Mouse (Mus musculus): ENCODE measurements at regions not wholly inside any gene's neighbourhood (a gene's known extent, or its start where the extent isn't known, plus 50 kb on each side); places are given as distances from the start of the nearest gene placed in this dataset.

- ATAC-seq (replicated peaks; ENCODE audit: low FRiP score, low TSS enrichment, poor library complexity, severe bottlenecking) = no peak
These were observed 133.9 kb upstream of the Cited2 start for GRCm38 (mm10) chr10:17589136-17589535.

- peak; percentile 97 for ATAC-seq (replicated peaks; ENCODE audit: low FRiP score, low TSS enrichment, poor library complexity, severe bottlenecking)
These were observed 132.8 kb upstream of the Cited2 start for GRCm38 (mm10) chr10:17590195-17590594.

- no peak for ATAC-seq (replicated peaks; ENCODE audit: low FRiP score, low TSS enrichment, poor library complexity, severe bottlenecking)
These were observed 130.6 kb upstream of the Cited2 start for GRCm38 (mm10) chr10:17592387-17592786.

GRCm38 (mm10) chr10:17596126-17596525, 126.9 kb upstream of the Cited2 start:
- peak; percentile 78 for ATAC-seq (replicated peaks; ENCODE audit: low FRiP score, low TSS enrichment, poor library complexity, severe bottlenecking)

DNA sequence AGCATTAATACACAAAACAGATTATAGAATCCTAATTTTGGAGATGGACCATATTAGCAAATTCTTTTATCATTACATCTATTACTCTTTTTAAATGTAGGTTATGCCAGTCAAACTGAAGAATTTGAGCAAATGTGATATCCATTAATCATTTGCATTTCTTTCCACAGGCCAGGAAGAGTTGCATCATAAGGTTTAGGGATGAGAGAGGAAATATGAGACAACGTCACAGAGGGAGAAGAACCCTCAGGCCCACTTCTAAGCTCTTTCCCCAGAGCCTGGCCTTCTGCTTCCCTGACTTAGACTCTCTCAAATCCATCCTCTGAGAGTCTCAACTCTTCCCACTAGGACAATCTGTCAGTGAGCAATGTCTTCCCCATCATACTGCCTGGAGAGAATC, 126.3 kb upstream of the Cited2 start:
- ATAC-seq (replicated peaks; ENCODE audit: low FRiP score, low TSS enrichment, poor library complexity, severe bottlenecking) = no peak

DNA sequence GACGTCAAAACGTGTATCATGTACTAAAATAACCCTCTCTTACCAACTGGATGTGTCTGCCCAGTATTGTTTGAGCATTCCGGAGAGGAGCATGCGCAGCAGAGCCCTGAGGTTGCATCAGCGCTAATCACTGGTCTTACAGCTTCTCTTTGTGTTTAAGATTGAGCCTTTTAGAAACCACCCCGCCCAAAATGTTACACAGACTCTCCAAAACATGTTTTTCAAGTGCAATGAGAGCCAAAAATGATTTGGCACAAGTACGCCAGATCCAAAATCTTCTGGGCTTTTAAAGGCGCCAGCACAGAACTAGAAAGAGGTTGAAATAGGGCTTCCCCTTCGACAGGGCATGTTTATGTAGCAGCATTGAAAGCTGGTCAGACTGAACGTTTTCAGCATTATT, 123.8 kb upstream of the Cited2 start:
- no peak for ATAC-seq (replicated peaks; ENCODE audit: low FRiP score, low TSS enrichment, poor library complexity, severe bottlenecking)

GRCm38 (mm10) chr10:17599831-17600761, 122.9 kb upstream of the Cited2 start:
- ATAC-seq (replicated peaks; ENCODE audit: low FRiP score, low TSS enrichment, poor library complexity, severe bottlenecking) = peak; percentile 82

DNA sequence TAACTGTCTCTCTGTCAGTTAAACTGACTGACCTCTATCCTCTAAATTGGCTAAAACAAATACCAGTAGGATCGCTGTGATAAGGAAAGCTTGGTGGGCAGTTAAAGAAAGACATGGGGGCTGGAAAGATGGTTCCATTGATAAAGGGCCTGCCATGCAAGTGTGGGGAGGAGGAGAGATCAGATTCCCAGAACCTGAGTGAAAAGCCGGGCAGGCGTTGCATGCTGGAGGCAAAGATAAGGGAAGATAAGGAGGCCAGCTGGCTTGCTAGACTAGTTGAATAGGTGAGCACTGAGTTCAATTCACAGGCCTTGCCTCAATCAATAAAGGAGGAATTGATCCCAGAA, 122.3 kb upstream of the Cited2 start:
- ATAC-seq (replicated peaks; ENCODE audit: low FRiP score, low TSS enrichment, poor library complexity, severe bottlenecking) = peak; percentile 28

DNA sequence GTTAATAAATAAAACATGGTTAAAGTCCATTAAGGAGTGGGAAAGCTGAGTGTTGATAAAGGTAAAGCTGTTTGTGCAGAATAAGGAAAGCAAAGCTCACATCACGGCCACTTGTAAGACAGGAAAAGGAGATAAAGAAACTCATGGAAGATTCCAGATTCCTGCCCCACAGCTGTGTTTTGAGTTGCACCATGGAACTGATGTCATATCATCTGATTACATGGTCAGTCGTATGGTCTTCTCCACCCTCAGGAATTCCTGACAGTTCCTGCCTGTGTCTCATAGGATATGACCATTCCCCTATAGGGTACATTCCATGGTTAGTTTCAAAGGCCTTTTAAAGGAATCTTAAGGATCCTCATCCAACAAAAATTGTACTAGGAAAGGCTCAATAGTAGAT, 120.6 kb upstream of the Cited2 start:
- no peak for ATAC-seq (replicated peaks; ENCODE audit: low FRiP score, low TSS enrichment, poor library complexity, severe bottlenecking)

DNA sequence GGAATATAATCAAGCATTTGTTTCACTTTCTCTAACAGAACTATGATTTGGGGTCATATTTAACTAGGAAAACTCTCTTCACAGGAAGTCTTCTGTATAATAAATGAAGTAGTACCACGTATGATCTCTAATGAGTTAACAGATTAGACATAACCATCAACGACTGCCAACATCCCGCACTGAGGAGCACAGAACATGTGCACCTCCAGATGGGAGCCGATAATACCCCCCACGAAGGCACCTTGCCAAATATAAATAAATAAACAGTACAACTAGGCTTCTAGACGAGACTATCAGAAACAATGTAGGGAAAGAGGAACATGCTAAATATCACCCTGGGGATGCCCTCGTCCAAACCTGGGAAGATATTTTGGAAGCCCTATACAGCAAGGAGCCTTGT, 114.8 kb upstream of the Cited2 start:
- ATAC-seq (replicated peaks; ENCODE audit: low FRiP score, low TSS enrichment, poor library complexity, severe bottlenecking) = peak; percentile 78

DNA sequence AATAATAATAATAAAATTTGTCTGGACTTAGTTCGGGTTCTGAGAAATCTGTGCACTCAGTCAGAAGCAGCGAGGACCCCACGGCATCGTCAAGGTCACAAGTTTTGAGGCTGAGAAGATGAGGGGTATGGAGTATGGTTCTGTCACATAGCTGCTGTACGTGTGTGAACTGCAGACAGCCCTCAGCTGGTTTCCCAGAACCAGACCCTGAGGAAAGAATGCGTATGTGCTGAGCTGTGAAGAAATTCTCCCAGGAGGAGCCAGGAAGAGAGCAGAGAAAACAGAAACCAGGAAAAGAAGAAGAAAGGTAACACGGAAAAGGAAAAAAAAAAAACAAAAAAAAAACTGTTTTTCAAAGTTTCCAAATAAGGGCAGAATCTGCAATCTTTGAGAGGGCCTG, 112.4 kb upstream of the Cited2 start:
- ATAC-seq (replicated peaks; ENCODE audit: low FRiP score, low TSS enrichment, poor library complexity, severe bottlenecking) = no peak

- no peak for ATAC-seq (replicated peaks; ENCODE audit: low FRiP score, low TSS enrichment, poor library complexity, severe bottlenecking)
These were observed 109.7 kb upstream of the Cited2 start for GRCm38 (mm10) chr10:17613281-17613680.

DNA sequence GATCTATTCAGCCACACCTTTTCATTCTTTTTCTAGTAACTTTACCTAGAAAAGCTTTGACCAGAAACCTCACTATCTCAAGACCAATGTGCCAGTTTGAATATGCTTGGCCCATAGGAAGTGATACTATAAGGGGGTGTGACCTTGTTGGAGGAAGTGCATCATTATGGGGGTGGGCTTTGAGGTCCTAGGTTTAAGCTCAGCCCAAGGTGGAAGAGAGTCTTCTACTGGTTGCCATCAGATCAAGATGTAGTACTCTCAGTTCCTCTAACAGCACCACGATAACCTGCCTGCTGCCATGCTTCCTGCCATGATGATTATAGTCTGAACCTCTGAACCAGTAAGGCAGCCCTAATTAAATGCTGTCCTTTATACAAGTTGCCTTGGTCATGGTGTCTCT, 105.0 kb upstream of the Cited2 start:
- ATAC-seq (replicated peaks; ENCODE audit: low FRiP score, low TSS enrichment, poor library complexity, severe bottlenecking) = no peak

- no peak for ATAC-seq (replicated peaks; ENCODE audit: low FRiP score, low TSS enrichment, poor library complexity, severe bottlenecking)
These were observed 103.4 kb upstream of the Cited2 start for GRCm38 (mm10) chr10:17619617-17620016.

GRCm38 (mm10) chr10:17621703-17622385, 101.2 kb upstream of the Cited2 start:
- no peak for ATAC-seq (replicated peaks; ENCODE audit: low FRiP score, low TSS enrichment, poor library complexity, severe bottlenecking)

DNA sequence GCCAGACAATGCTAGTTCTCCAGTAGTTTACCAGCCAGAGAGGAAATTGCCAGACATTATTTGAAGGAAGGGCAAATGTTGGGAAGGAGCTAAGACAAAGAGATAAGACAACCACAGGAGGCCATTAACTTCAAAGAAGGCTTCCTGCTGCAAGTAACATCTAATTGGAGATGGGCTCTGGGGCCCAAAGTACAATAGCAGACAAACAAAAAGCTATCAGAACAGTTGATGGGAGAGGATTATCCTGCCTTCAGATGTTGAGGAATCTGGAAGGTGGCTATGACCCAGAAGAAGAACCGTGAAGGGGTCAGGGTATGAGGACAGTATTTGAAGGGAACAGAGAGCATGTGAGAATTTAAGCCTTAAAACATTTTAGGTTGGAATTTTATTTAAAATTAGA, 100.2 kb upstream of the Cited2 start:
- no peak for ATAC-seq (replicated peaks; ENCODE audit: low FRiP score, low TSS enrichment, poor library complexity, severe bottlenecking)

DNA sequence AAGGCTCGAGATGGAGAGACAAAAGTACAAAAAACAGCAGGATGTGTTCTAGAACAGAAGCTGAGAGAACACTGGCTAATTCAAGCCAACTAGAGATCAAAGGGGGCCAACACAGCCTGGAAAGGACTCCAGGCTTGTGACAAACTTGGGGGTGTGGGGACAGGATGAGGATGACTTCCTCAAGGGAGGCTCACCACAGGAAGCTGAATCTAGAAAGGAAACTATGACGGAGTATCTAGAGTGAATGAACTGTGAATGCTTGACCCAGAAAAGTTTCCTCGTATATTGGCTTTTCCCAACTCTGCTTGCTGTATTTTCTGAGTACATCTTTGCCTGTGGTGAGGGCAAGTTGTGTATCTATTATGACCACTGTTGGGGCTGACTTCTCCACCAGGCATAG, 93.3 kb upstream of the Cited2 start:
- ATAC-seq (replicated peaks; ENCODE audit: low FRiP score, low TSS enrichment, poor library complexity, severe bottlenecking) = no peak

DNA sequence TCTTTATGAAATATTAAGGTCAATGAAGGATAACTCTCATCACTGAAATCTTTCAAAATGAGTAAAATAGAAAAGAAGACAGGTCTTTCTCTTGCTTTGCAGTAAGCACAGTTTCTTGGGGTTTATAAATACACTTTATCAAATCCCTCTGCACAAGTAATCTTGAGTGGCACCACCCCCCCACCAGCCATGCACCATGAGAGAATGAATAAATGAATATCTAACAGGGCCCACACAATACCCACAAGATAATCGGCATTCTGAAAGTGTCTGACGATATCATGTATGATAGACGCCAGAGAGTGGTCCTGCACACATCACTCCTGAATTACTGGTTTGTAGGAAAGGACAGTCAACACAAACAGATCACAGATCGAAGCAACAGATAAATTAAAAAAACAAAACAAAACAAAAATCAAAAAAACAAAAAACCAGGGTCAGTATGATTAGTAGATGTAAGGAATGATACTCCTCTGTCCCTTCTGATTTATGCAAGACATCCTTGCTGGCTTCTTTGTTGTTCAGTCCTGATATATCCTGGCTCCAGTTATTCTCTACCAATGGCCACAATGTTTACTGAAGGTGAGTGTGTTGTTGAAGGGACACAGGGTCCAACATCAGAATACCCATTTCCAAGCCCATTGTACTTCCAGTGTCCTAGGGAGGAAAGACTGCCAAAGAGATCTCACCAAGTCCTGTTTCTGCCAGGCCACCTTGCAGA, 92.0 kb upstream of the Cited2 start:
- ATAC-seq (replicated peaks; ENCODE audit: low FRiP score, low TSS enrichment, poor library complexity, severe bottlenecking) = no peak

GRCm38 (mm10) chr10:17631817-17632216, 91.2 kb upstream of the Cited2 start:
- ATAC-seq (replicated peaks; ENCODE audit: low FRiP score, low TSS enrichment, poor library complexity, severe bottlenecking) = peak; percentile 61

GRCm38 (mm10) chr10:17632959-17633674, 89.9 kb upstream of the Cited2 start:
- no peak for ATAC-seq (replicated peaks; ENCODE audit: low FRiP score, low TSS enrichment, poor library complexity, severe bottlenecking)
